Mouse (Mus musculus) cortical plate, adult 2 months (tissue): ENCODE measurements at regions not wholly inside any gene's neighbourhood (a gene's known extent, or its start where the extent isn't known, plus 50 kb on each side); places are given as distances from the start of the nearest gene placed in this dataset.

ENCODE experiments used
- CTCF ChIP-seq: fragments of 200-500 bp; IDR thresholded peaks from 2 replicates; pipeline ENCODE4 v1.5.1; 2011; ENCODE audit warnings: mild to moderate bottlenecking, control low read depth, low read length; ENCODE audit not compliant: insufficient read depth; ENCODE audit errors: extremely low read depth
- POLR2A ChIP-seq: fragments of 200-500 bp; IDR thresholded peaks from 2 replicates; pipeline ENCODE4 v1.6.1; 2011; ENCODE audit warnings: mild to moderate bottlenecking, low read length, control low read depth; ENCODE audit not compliant: insufficient read depth; ENCODE audit errors: extremely low read depth

DNA sequence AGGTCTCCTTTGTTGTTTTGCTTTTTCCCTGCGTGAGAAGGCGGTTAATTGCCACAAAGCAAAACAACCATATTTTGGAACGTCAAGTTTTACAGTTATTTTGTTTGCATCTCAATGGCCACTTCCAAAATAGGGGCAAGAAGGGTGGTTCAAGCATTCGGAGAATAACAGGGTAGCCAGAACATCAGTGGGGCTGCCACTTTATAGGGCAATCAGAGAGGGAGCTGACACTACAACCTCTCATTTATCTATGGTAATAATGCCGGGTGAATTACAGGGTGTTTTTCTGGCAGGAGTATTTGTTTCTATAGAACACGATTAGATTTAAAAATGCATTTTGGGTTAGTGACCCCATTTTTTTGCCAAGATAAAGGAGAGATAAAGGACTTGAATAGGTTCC lies 173.9 kb upstream of the Igfbp7 start:
- TF ChIP-seq CTCF, result no peak
- no peak for TF ChIP-seq POLR2A
